Mouse (Mus musculus): ENCODE results near the gene Pex6. TPM values are rescaled to one million over a fixed set of nuclear protein-coding genes. Genes with fewer than 3 reads are reported as not detected.

Pex6 gene
- polyA plus RNA-seq, 1 experiment from 2014 or later: 33.7 TPM

DNA sequence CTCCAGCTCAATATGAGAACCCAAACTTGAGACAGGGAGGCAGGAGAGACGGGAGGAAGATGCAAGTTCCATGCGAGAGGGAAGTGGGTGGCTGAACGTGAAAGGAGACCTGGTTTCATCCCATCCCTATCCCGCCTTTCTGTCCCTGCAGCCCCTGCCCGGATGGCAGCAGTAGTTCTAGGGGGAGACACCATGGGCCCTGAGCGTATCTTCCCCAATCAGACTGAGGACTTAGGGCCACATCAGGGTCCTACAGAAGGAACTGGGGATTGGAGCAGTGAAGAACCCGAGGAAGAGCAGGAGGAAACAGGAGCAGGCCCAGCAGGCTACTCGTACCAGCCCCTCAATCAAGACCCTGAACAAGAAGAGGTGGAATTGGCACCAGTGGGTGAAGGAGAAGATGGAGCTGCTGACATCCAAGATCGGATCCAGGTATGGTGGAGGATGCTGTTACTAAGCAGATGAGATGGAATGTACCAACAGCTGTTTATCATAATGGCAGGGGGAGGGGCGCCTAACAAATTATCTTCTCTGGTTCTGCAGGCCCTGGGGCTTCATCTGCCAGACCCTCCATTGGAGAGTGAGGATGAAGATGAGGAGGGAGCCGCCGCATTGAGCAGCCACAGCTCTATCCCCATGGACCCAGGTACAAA is 29.7 kb upstream of the Pex6 start:
- 31% methylated on average over 12 of the region's 12 CpGs for WGBS
- Histone ChIP-seq H3K9ac (replicated peaks) (peak overlapping the region; percentile 73), H3K4me1 (peaks cover 32% of the 10 kb centered on the region), H3K27me3 (no peaks in the 10 kb centered on the region), H3K9me3 (no peaks in the 10 kb centered on the region), H3K27ac (replicated peaks) (peak overlapping the region; percentile 65), H3K4me2 (replicated peaks) (peak overlapping the region; percentile 95), H3K4me3 (peak overlapping the region; percentile 72), H3K36me3 (peaks cover 58% of the 10 kb centered on the region)
- no peak for ATAC-seq (ENCODE audit: low FRiP score, low read depth)

DNA sequence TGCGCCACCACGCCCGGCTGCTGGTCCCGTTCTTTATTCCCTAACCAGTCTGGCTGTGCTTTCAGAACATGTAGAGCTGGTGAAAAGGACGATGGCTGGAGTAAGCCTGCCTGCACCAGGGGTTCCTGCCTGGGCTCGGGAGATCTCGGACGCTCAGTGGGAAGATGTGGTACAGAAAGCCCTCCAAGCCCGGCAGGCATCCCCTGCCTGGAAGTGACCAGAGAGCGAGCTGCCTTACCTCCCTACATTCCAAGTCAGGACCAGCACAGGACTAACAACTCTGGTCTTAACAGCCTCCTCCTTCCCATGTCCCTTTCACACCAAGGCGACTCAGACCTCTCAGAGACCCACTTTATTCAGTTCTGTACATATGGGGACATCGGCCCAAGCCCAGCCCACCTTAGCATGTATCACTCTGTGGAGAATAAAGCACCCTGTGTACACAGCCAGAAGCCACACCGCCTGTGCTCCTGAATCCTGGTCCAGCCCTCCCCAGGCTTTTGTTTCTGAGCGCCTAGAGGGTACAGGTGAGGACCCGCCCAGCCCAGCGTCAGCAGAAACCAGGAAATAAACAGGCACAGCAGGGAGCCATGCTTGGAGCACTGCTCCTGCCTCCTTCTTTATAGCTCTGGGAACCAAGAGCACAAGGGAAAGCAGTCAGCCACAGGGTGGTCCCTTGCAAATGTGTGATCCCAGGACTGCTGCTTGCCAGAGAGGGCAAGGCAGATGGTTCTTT is 28.4 kb upstream of the Pex6 start:
- peaks cover 59% of the 10 kb centered on the region for H3K36me3 ChIP-seq
- no peaks in the 10 kb centered on the region for H3K9me3 ChIP-seq
- H3K4me1 ChIP-seq: peaks cover 32% of the 10 kb centered on the region
- ATAC-seq (ENCODE audit: low FRiP score, low read depth): no peak
- H3K27ac ChIP-seq (replicated peaks): no peak overlapping the region
- WGBS: 85% methylated on average over 16 of the region's 16 CpGs
- no peak overlapping the region for H3K4me2 ChIP-seq (replicated peaks)
- no peak overlapping the region for H3K4me3 ChIP-seq
- H3K27me3 ChIP-seq: no peaks in the 10 kb centered on the region
- H3K9ac ChIP-seq (replicated peaks): no peak overlapping the region

DNA sequence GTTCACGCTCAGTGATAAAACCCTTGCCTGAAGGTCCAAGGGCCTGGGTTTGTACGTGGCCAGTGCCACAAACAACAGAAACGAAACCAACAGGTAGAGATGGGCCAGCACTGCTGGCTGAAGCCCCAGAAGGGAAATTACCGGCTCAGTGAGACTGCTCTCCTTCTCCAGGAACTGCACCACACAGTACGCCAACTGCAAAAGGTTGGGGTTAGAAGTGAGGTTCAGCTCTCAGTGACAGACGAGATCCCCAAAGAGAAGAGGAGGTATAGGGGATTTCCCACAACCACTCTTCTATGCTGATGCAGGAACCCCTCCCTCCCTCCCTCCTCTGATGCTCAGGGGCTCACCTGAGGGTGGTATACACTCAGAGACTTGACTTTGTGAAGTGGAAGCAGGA is 25.4 kb upstream of the Pex6 start:
- 93% methylated on average over 6 of the region's 6 CpGs for WGBS
- Histone ChIP-seq H3K27ac (replicated peaks) (no peak overlapping the region), H3K4me2 (replicated peaks) (no peak overlapping the region), H3K4me3 (no peak overlapping the region), H3K36me3 (peaks cover 56% of the 10 kb centered on the region), H3K9ac (replicated peaks) (no peak overlapping the region), H3K9me3 (no peaks in the 10 kb centered on the region), H3K4me1 (peaks cover 10% of the 10 kb centered on the region), H3K27me3 (no peaks in the 10 kb centered on the region)
- no peak for ATAC-seq (ENCODE audit: low FRiP score, low read depth)

DNA sequence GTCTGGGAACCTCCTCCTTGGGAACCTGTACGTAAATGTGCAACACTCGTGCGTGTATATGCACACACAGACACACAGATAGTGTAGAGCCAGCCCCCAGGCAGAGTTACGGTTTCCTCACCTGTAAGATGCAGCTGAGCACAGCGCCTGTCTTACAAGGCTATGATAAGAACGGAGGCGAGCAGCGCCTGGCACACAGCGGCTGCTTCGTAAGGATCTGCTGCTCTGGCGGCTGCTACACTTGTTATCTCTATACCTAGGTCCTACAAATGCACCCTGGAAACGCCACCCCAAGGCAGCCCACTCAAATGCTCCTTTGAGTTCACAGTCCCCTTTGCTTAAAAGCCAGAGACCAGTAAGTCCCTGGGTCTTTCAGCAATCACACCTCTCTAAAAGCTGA is 20.6 kb upstream of the Pex6 start:
- H3K36me3 ChIP-seq: peaks cover 32% of the 10 kb centered on the region
- no peak overlapping the region for H3K9ac ChIP-seq (replicated peaks)
- no peak overlapping the region for H3K27ac ChIP-seq (replicated peaks)
- no peaks in the 10 kb centered on the region for H3K9me3 ChIP-seq
- 95% methylated on average over 12 of the region's 12 CpGs for WGBS
- no peaks in the 10 kb centered on the region for H3K27me3 ChIP-seq
- no peak overlapping the region for H3K4me3 ChIP-seq
- H3K4me2 ChIP-seq (replicated peaks): no peak overlapping the region
- H3K4me1 ChIP-seq: no peaks in the 10 kb centered on the region
- no peak for ATAC-seq (ENCODE audit: low FRiP score, low read depth)

DNA sequence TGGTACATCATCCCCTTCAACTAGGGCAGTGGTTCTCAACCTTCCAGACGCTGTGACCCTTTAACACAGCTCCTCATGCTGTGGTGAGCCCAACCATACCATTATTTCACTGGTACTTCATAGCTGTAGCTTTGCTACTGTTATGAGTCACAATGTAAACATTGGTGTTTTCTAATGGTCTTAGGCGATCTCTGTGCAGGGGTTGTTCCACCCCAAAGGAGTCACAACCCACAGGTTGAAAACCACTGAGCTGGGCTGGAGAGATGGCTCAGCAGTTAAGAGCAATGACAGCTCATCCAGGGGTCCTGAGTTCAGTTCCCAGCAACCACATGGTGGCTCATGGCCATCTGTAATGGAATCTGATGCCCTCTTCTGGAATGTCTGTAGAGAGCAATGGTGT is 19.9 kb upstream of the Pex6 start:
- Histone ChIP-seq H3K9me3 (no peaks in the 10 kb centered on the region), H3K36me3 (peaks cover 32% of the 10 kb centered on the region), H3K9ac (replicated peaks) (no peak overlapping the region), H3K4me1 (no peaks in the 10 kb centered on the region), H3K4me3 (no peak overlapping the region), H3K4me2 (replicated peaks) (no peak overlapping the region), H3K27ac (replicated peaks) (no peak overlapping the region), H3K27me3 (no peaks in the 10 kb centered on the region)
- ATAC-seq (ENCODE audit: low FRiP score, low read depth): no peak
- 95% methylated on average over 2 of the region's 2 CpGs for WGBS

DNA sequence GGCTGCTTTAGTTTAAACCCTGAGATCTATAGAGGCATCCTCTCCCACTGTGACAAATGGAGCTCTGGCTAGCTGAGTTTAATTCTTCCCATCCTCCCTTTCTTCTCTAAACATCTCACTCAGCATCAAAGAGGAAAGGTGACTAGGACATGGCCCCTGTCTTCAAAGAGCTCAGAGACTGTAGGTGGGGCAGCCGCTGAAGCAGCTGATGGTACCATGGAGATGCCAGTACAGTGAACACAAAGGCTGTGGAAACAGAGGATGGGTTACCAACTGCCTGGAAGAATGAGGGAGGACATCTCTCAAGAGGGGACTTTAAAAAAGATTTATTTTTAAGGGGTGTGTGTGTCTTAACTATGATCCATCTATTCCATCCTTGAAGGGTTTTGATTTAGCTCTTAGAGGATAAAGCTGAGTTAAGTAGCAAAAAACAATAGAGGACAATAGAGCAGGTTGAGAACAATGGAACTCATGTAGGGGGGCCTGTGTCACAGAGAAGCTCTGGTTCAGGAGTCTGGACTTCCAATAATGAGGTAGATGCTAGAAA is 16.7 kb upstream of the Pex6 start:
- Histone ChIP-seq H3K4me2 (replicated peaks) (no peak overlapping the region), H3K9me3 (no peaks in the 10 kb centered on the region), H3K36me3 (peaks cover 31% of the 10 kb centered on the region), H3K9ac (replicated peaks) (no peak overlapping the region), H3K27me3 (no peaks in the 10 kb centered on the region), H3K4me1 (no peaks in the 10 kb centered on the region), H3K4me3 (no peak overlapping the region), H3K27ac (replicated peaks) (no peak overlapping the region)
- ATAC-seq (ENCODE audit: low FRiP score, low read depth): no peak
- WGBS: 72% methylated on average over 1 of the region's 1 CpGs

DNA sequence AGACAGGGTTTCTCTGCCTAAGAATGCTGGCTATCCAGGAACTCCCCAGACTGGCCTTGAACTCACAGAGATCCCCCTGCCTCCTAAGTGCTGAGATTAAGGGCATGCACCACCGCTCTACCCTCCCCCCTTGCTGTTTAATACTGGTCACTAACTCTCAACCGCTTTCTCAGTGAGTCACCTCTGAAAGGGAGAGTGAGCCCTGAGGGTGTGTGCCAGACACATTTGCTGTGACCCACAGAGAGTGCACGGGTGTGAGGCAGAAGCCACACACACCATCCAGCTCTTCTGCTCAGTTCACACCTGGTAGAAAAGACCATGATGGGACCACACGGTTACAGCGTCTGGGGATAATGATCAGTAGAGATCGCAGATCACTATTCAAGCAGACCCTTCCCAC is 12.7 kb upstream of the Pex6 start:
- no peak overlapping the region for H3K9ac ChIP-seq (replicated peaks)
- ATAC-seq (ENCODE audit: low FRiP score, low read depth): no peak
- H3K27me3 ChIP-seq: no peaks in the 10 kb centered on the region
- 93% methylated on average over 6 of the region's 6 CpGs for WGBS
- peaks cover 35% of the 10 kb centered on the region for H3K36me3 ChIP-seq
- H3K4me2 ChIP-seq (replicated peaks): no peak overlapping the region
- no peak overlapping the region for H3K4me3 ChIP-seq
- no peak overlapping the region for H3K27ac ChIP-seq (replicated peaks)
- no peaks in the 10 kb centered on the region for H3K9me3 ChIP-seq
- peaks cover 24% of the 10 kb centered on the region for H3K4me1 ChIP-seq

DNA sequence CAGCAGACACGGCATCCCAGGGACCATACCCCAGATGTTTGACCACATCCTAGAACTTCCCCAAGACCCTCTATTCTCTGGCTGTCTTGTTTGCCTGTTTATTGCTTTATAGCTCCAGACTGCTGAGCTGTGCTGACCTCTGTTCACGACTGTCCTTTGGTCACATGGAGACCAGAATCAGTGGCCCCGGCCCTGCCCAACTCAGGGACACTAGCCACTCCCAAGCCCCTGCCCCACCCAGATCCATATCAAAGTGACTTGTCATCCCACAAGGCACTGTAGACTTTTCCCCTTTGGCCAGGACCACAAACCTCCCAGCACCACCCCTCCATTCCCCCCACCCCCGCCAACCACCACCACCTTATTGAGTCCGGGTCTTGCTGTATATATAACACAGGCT is 12.0 kb upstream of the Pex6 start:
- 90% methylated on average over 5 of the region's 5 CpGs for WGBS
- Histone ChIP-seq H3K4me1 (peaks cover 31% of the 10 kb centered on the region), H3K9me3 (no peaks in the 10 kb centered on the region), H3K9ac (replicated peaks) (no peak overlapping the region), H3K27me3 (no peaks in the 10 kb centered on the region), H3K27ac (replicated peaks) (no peak overlapping the region), H3K36me3 (peaks cover 32% of the 10 kb centered on the region), H3K4me3 (no peak overlapping the region), H3K4me2 (replicated peaks) (no peak overlapping the region)
- no peak for ATAC-seq (ENCODE audit: low FRiP score, low read depth)

DNA sequence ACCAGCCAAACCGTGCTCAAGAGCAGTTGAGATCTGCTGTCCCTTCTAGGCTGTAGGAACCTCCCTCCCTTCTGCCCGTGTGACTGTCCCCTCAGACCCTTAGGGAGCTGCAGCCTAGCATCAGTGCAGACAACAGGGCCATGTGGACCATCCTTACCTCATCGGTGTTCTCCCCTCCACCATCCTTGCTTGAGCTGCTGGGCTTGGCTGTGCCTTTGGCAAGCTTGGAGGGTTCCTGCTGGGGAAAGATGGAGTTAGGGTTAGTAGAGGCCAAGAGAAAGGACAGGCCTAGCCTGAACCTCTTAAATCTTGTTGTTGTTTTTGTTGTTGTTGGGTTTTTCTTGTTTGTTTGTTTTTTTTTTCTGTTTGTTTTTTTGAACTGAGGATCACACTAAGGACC is 11.4 kb upstream of the Pex6 start:
- Histone ChIP-seq H3K27ac (replicated peaks) (no peak overlapping the region), H3K9me3 (no peaks in the 10 kb centered on the region), H3K36me3 (peaks cover 30% of the 10 kb centered on the region), H3K4me2 (replicated peaks) (no peak overlapping the region), H3K4me1 (peaks cover 31% of the 10 kb centered on the region), H3K27me3 (no peaks in the 10 kb centered on the region), H3K9ac (replicated peaks) (no peak overlapping the region), H3K4me3 (no peak overlapping the region)
- WGBS: 93% methylated on average over 3 of the region's 3 CpGs
- ATAC-seq (ENCODE audit: low FRiP score, low read depth): no peak

DNA sequence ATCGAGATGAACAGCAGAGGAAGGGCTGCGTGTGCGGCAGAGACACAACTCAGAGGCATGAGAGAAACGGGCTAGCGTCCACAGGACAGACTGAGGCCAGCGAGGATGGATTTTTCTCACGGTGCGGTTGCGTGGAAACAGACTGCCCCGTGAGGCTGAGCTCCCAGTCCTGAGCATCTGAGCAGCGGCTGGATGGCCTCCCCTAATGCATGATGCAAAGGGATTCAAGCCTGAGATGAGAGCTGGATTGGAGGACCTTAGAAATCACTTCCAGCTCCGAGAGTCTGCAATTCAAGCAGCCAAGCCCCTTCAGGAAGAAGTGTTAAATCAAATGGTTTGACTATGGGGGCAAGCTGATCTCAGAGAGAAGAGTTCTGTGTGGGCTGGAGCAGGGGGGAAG is 9.8 kb upstream of the Pex6 start:
- no peak overlapping the region; the same call in 1 of the 2 replicates for H3K9ac ChIP-seq (replicated peaks)
- no peak overlapping the region for H3K4me3 ChIP-seq
- no peaks in the 10 kb centered on the region for H3K27me3 ChIP-seq
- ATAC-seq (ENCODE audit: low FRiP score, low read depth): no peak
- WGBS: 88% methylated on average over 12 of the region's 12 CpGs
- peaks cover 36% of the 10 kb centered on the region for H3K4me1 ChIP-seq
- 0 out of 2 replicates have a peak overlapping the region, but pooled peaks have one; percentile 7 for H3K4me2 ChIP-seq (replicated peaks)
- H3K36me3 ChIP-seq: peaks cover 22% of the 10 kb centered on the region
- H3K9me3 ChIP-seq: no peaks in the 10 kb centered on the region
- H3K27ac ChIP-seq (replicated peaks): no peak overlapping the region

DNA sequence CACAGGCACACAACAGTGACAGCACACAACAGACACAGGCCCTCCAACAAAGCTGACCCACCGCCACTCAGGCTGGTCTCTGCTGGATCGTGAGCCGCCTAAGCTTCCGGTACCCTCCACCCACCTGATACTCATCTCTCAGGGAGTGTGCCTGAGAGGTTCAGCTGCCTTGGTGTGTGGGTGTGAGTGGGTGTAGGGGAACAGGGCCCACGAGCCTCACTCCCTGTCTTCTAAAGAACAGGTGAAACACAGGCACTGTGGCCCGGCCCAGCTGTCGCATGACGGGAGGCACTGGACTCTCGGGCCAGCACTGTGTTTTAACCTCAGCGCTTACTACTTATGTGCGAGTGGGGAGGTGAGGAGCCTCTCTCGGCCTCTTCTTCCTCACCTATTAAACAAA is 9.2 kb upstream of the Pex6 start:
- Histone ChIP-seq H3K9me3 (no peaks in the 10 kb centered on the region), H3K27ac (replicated peaks) (no peak overlapping the region), H3K4me1 (peaks cover 36% of the 10 kb centered on the region), H3K27me3 (no peaks in the 10 kb centered on the region), H3K9ac (replicated peaks) (peak overlapping the region; percentile 47; the same call in 1 of the 2 replicates), H3K36me3 (peaks cover 22% of the 10 kb centered on the region), H3K4me2 (replicated peaks) (0 out of 2 replicates have a peak overlapping the region, but pooled peaks have one; percentile 7), H3K4me3 (no peak overlapping the region)
- ATAC-seq (ENCODE audit: low FRiP score, low read depth): no peak
- 89% methylated on average over 12 of the region's 12 CpGs for WGBS

DNA sequence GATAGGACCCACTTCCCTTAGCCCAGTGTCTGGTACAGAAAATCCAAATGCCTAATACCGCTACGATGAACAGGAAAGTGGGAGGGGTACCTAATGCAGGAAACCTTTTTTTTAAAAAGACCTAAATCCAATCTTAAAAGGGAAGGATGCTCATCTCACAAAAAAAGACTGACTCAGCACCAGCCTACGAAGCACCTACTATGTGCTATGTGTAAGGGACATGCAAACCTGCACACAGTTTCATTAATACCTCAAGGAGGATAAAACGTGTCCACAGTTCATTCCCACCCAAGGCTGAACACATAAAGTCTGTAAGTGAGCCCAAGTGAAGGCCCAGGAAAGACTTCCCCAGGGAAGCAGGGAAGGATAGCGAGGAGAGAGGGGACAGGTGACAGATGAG is 8.8 kb upstream of the Pex6 start:
- no peaks in the 10 kb centered on the region for H3K27me3 ChIP-seq
- ATAC-seq (ENCODE audit: low FRiP score, low read depth): no peak

More for the DNA sequence above, 8.8 kb upstream of the Pex6 start:
- H3K4me2 ChIP-seq (replicated peaks): peak overlapping the region; percentile 92
- peak overlapping the region; percentile 85; the same call in 1 of the 2 replicates for H3K4me3 ChIP-seq
- H3K9ac ChIP-seq (replicated peaks): peak overlapping the region; percentile 61; the same call in 1 of the 2 replicates
- peaks cover 22% of the 10 kb centered on the region for H3K36me3 ChIP-seq
- H3K9me3 ChIP-seq: no peaks in the 10 kb centered on the region
- H3K4me1 ChIP-seq: peaks cover 36% of the 10 kb centered on the region
- H3K27ac ChIP-seq (replicated peaks): no peak overlapping the region
- 93% methylated on average over 5 of the region's 5 CpGs for WGBS

All from midbrain, embryonic 12.5 days (tissue).